In genomic region chr19:8898576-8898975, GRCm38 (mm10) we compare ENCODE assay signal across 8 mouse cellular contexts. TPM values are rescaled to one million over a fixed set of nuclear protein-coding genes. Genes with fewer than 3 reads are reported as not detected.
DNase-seq lines count a peak whose midpoint lies in the region; ATAC-seq and TF ChIP-seq lines count a peak whose summit lies in the region.

No protein-coding gene starts in this region.

- H3K9me3 ChIP-seq in heart, embryonic 13.5 days, result no peaks in the 10 kb centered on the region
- H3K9me3 ChIP-seq in erythroblast, embryonic 14.5 days (ENCODE audit: control insufficient read depth, low read length), result peaks cover 3% of the 10 kb centered on the region; the same call in 1 of the 2 replicates
- H3K9me3 ChIP-seq in liver, embryonic 14.5 days (ENCODE audit: control insufficient read depth, low read length), result no peaks in the 10 kb centered on the region

- peak overlapping the region; percentile 89 for H3K27ac ChIP-seq in heart, embryonic 13.5 days (replicated peaks)
- H3K27ac ChIP-seq in liver, embryonic 14.5 days, result peak overlapping the region; percentile 40

- TF ChIP-seq CTCF in C2C12 (IDR thresholded peaks at IDR 0.05; ENCODE audit: control insufficient read depth, insufficient read depth, insufficient read length), result no peak
- no peak for TF ChIP-seq CTCF in liver, embryonic 14.5 days (IDR thresholded peaks at IDR 0.05; ENCODE audit: low read depth)

- DNase-seq in heart, postnatal 4 days, result no peak
- no peak for DNase-seq in liver, embryonic 14.5 days (ENCODE audit: low read depth in 3 of 3, low spot score in 3 of 3)
- no peak for DNase-seq in urinary bladder, postnatal 36 days (ENCODE audit: low spot score in 2 of 2)
- no peak for DNase-seq in adrenal gland, adult 18-20 months (ENCODE audit: low spot score in 2 of 2)
- DNase-seq in cerebellum, adult 9-11 months, result no peak

- peak overlapping the region; percentile 96 for H3K9ac ChIP-seq in heart, embryonic 13.5 days
- H3K9ac ChIP-seq in liver, embryonic 14.5 days (replicated peaks), result peak overlapping the region; percentile 91

- H3K79me2 ChIP-seq in C2C12 (ENCODE audit: control insufficient read depth, insufficient read depth), result peaks cover 88% of the 10 kb centered on the region

- ATAC-seq in heart, embryonic 13.5 days (ENCODE audit: extremely low read depth, insufficient number of reproducible peaks, low FRiP score, low TSS enrichment), result 0 out of 2 replicates have a peak, but pooled peaks have one; percentile 0
- ATAC-seq in liver, embryonic 14.5 days (ENCODE audit: insufficient read depth), result no peak

- 8% methylated on average over 13 of the region's 13 CpGs for WGBS in heart, embryonic 13.5 days
- WGBS in liver, embryonic 14.5 days (ENCODE audit: insufficient replicate concordance), result 2% methylated on average over 13 of the region's 13 CpGs

- H3K4me3 ChIP-seq in heart, embryonic 13.5 days, result peak overlapping the region; percentile 97
- H3K4me3 ChIP-seq in C2C12 (ENCODE audit: insufficient read depth, poor library complexity, severe bottlenecking), result peak overlapping the region; percentile 100
- peak overlapping the region; percentile 70 for H3K4me3 ChIP-seq in erythroblast, embryonic 14.5 days (replicated peaks)
- peak overlapping the region; percentile 75 to 85 for H3K4me3 ChIP-seq in liver, embryonic 14.5 days (ENCODE audit: insufficient read depth in 1 of 2, low read depth in 2 of 2, low read length in 2 of 2)

- peaks cover 31% of the 10 kb centered on the region for H3K4me1 ChIP-seq in heart, embryonic 13.5 days
- peaks cover 65% of the 10 kb centered on the region for H3K4me1 ChIP-seq in erythroblast, embryonic 14.5 days (ENCODE audit: control insufficient read depth)
- peaks cover 8 to 23% of the 10 kb centered on the region in 2 experiments for H3K4me1 ChIP-seq in liver, embryonic 14.5 days (replicated peaks; ENCODE audit: control insufficient read depth in 2 of 2, insufficient read depth in 2 of 2, low read length in 1 of 2)

- peak overlapping the region; percentile 83 for H3K4me2 ChIP-seq in heart, embryonic 13.5 days
- H3K4me2 ChIP-seq in liver, embryonic 14.5 days (ENCODE audit: low read depth), result peak overlapping the region; percentile 76

- H3K79me3 ChIP-seq in C2C12 (ENCODE audit: low read depth), result peaks cover 66% of the 10 kb centered on the region

- peak overlapping the region; percentile 99 for H3ac ChIP-seq in C2C12 (ENCODE audit: control insufficient read depth, insufficient read length, low read depth)

- H3K27me3 ChIP-seq in heart, embryonic 13.5 days (replicated peaks), result no peaks in the 10 kb centered on the region
- no peaks in the 10 kb centered on the region for H3K27me3 ChIP-seq in C2C12 (ENCODE audit: control insufficient read depth, insufficient read depth, insufficient read length)
- H3K27me3 ChIP-seq in erythroblast, embryonic 14.5 days (ENCODE audit: control insufficient read depth), result no peaks in the 10 kb centered on the region
- no peaks in the 10 kb centered on the region for H3K27me3 ChIP-seq in liver, embryonic 14.5 days (ENCODE audit: control insufficient read depth, insufficient read depth, low read length)

- no peak for TF ChIP-seq EP300 in liver, embryonic 14.5 days (IDR thresholded peaks at IDR 0.05; ENCODE audit: low read depth)

- H3K36me3 ChIP-seq in heart, embryonic 13.5 days, result peaks cover 47% of the 10 kb centered on the region
- peaks cover 61% of the 10 kb centered on the region for H3K36me3 ChIP-seq in C2C12 (ENCODE audit: control insufficient read depth, insufficient read depth)
- H3K36me3 ChIP-seq in erythroblast, embryonic 14.5 days (ENCODE audit: control insufficient read depth), result peaks cover 74% of the 10 kb centered on the region
- H3K36me3 ChIP-seq in liver, embryonic 14.5 days (replicated peaks; ENCODE audit: control insufficient read depth, insufficient read depth, low read depth), result peaks cover 27% of the 10 kb centered on the region

TF ChIP-seq in C2C12, 6 proteins besides CTCF, POLR2A, EP300 and RAD21:
- no peak for TF ChIP-seq CEBPB (IDR thresholded peaks at IDR 0.05; ENCODE audit: low read depth)
- no peak for TF ChIP-seq USF1 (IDR thresholded peaks at IDR 0.05; ENCODE audit: low read depth)
- no peak for TF ChIP-seq MYOD1 (IDR thresholded peaks at IDR 0.05; ENCODE audit: control insufficient read depth, insufficient read length, low read depth)
- no peak for TF ChIP-seq MYOG (IDR thresholded peaks at IDR 0.05; ENCODE audit: control insufficient read depth, extremely low read depth, insufficient read length)
- TF ChIP-seq MAX (IDR thresholded peaks at IDR 0.05), result no peak
- TF ChIP-seq FOSL1 (IDR thresholded peaks at IDR 0.05; ENCODE audit: insufficient read depth, low read length, poor library complexity, severe bottlenecking), result no peak

RNA-seq across cellular contexts. Expression of gene Ganab, which starts 0.7 kb away (rescaled TPM):
- 63.5 and 63.8 TPM in 2 replicates for polyA plus RNA-seq in heart, embryonic 13.5 days (2015; fragmentation: Nextera tagmentation; extraction: Ambion mirVana)
- total RNA-seq in heart, postnatal 4 days (2021), result 10 to 100 TPM; 80.9 to 83.7 TPM
- 117 TPM for polyA plus RNA-seq in C2C12 (2012; fragmentation: generic; extraction: Trizol)
- polyA plus RNA-seq in erythroblast, embryonic 14.5 days (2012), result 1.9 and 2.5 TPM in 2 replicates
- polyA plus RNA-seq in liver, embryonic 14.5 days (2012; rRNA removed), result 48.7 and 52.2 TPM in 2 replicates
- 33.7 and 37.0 TPM in 2 replicates for polyA plus RNA-seq in liver, embryonic 14.5 days (2014; fragmentation: Nextera tagmentation; extraction: Ambion mirVana)
- 100 to 1,000 TPM; 163 to 212 TPM for total RNA-seq in adrenal gland, adult 18-20 months (2021)

RNA-seq across cellular contexts. Expression of gene Ints5, which starts 5.8 kb away (rescaled TPM):
- 23.9 and 25.5 TPM in 2 replicates for polyA plus RNA-seq in heart, embryonic 13.5 days (2015; fragmentation: Nextera tagmentation; extraction: Ambion mirVana)
- 10 to 100 TPM; 16.3 to 17.1 TPM for total RNA-seq in heart, postnatal 4 days (2021)
- 48.0 TPM for polyA plus RNA-seq in C2C12 (2012; fragmentation: generic; extraction: Trizol)
- polyA plus RNA-seq in erythroblast, embryonic 14.5 days (2012), result 3.1 and 3.7 TPM in 2 replicates
- 12.2 and 14.4 TPM in 2 replicates for polyA plus RNA-seq in liver, embryonic 14.5 days (2012; rRNA removed)
- 14.7 and 16.3 TPM in 2 replicates for polyA plus RNA-seq in liver, embryonic 14.5 days (2014; fragmentation: Nextera tagmentation; extraction: Ambion mirVana)
- 10 to 100 TPM; 23.3 to 23.9 TPM for total RNA-seq in adrenal gland, adult 18-20 months (2021)

RNA-seq across cellular contexts. Expression of gene Gm49416, which starts 9.8 kb away (rescaled TPM):
- polyA plus RNA-seq in heart, embryonic 13.5 days (2015; fragmentation: Nextera tagmentation; extraction: Ambion mirVana), result not detected in 2 replicates
- 1 to 10 TPM; 2.3 to 3.6 TPM for total RNA-seq in heart, postnatal 4 days (2021)
- polyA plus RNA-seq in C2C12 (2012; fragmentation: generic; extraction: Trizol), result 0.61 TPM
- polyA plus RNA-seq in erythroblast, embryonic 14.5 days (2012), result not detected in 2 replicates
- polyA plus RNA-seq in liver, embryonic 14.5 days (2012; rRNA removed), result 0.13 TPM in 1 of 2 replicates, not detected in the other
- polyA plus RNA-seq in liver, embryonic 14.5 days (2014; fragmentation: Nextera tagmentation; extraction: Ambion mirVana), result not detected in 2 replicates
- 1 to 10 TPM; 3.2 to 9.1 TPM for total RNA-seq in adrenal gland, adult 18-20 months (2021)

RNA-seq across cellular contexts. Expression of gene 1810009A15Rik, which starts 9.9 kb away (rescaled TPM):
- 61.9 and 71.3 TPM in 2 replicates for polyA plus RNA-seq in heart, embryonic 13.5 days (2015; fragmentation: Nextera tagmentation; extraction: Ambion mirVana)
- total RNA-seq in heart, postnatal 4 days (2021), result 10 to 100 TPM; 23.7 to 24.9 TPM
- 175 TPM for polyA plus RNA-seq in C2C12 (2012; fragmentation: generic; extraction: Trizol)
- polyA plus RNA-seq in erythroblast, embryonic 14.5 days (2012), result 6.6 and 7.7 TPM in 2 replicates
- 36.7 and 52.7 TPM in 2 replicates for polyA plus RNA-seq in liver, embryonic 14.5 days (2012; rRNA removed)
- polyA plus RNA-seq in liver, embryonic 14.5 days (2014; fragmentation: Nextera tagmentation; extraction: Ambion mirVana), result 65.0 and 70.8 TPM in 2 replicates
- 10 to 100 TPM; 44.6 to 47.1 TPM for total RNA-seq in adrenal gland, adult 18-20 months (2021)

RNA-seq across cellular contexts. Expression of gene Gm49403, which starts 14.8 kb away (rescaled TPM):
- polyA plus RNA-seq in heart, embryonic 13.5 days (2015; fragmentation: Nextera tagmentation; extraction: Ambion mirVana), result not detected in 2 replicates
- total RNA-seq in heart, postnatal 4 days (2021), result not detected
- polyA plus RNA-seq in C2C12 (2012; fragmentation: generic; extraction: Trizol), result not detected
- polyA plus RNA-seq in erythroblast, embryonic 14.5 days (2012), result not detected in 2 replicates
- not detected in 2 replicates for polyA plus RNA-seq in liver, embryonic 14.5 days (2012; rRNA removed)
- not detected in 2 replicates for polyA plus RNA-seq in liver, embryonic 14.5 days (2014; fragmentation: Nextera tagmentation; extraction: Ambion mirVana)
- not detected for total RNA-seq in adrenal gland, adult 18-20 months (2021)
